In genomic region chr2:82698417-82698988, GRCm38 (mm10) we compare ENCODE assay signal across 11 mouse cellular contexts.
DNase-seq lines count a peak whose midpoint lies in the region; ATAC-seq and TF ChIP-seq lines count a peak whose summit lies in the region.
"Had no signal": no experiment of that assay in that cellular context is flagged by ENCODE, and none has a peak within 500 bp of the region (broad histone marks: within the 10 kb centered on the region; RNA-seq: fewer than 3 reads in every experiment).

No protein-coding gene starts in this region.

- 19% methylated on average over 8 of the region's 8 CpGs for WGBS in heart, embryonic 14.5 days
- 8% methylated on average over 8 of the region's 8 CpGs for WGBS in forebrain, embryonic 14.5 days
- WGBS in midbrain, embryonic 13.5 days, result 26% methylated on average over 8 of the region's 8 CpGs

- no peak overlapping the region for H3K27ac ChIP-seq in heart, embryonic 14.5 days (replicated peaks in 1 of 2; ENCODE audit: control insufficient read depth in 1 of 2, insufficient read depth in 1 of 2, low read depth in 2 of 2, low read length in 2 of 2)
- no peak overlapping the region for H3K27ac ChIP-seq in forebrain, embryonic 14.5 days (ENCODE audit: low read depth, low read length)
- no peak overlapping the region for H3K27ac ChIP-seq in midbrain, embryonic 13.5 days
- H3K27ac ChIP-seq: lung, embryonic 15.5 days; stomach, embryonic 15.5 days had no signal

- H3K36me3 ChIP-seq in heart, embryonic 14.5 days (ENCODE audit: control insufficient read depth, insufficient read depth, low read length), result no peaks in the 10 kb centered on the region
- no peaks in the 10 kb centered on the region for H3K36me3 ChIP-seq in forebrain, embryonic 14.5 days (ENCODE audit: control insufficient read depth, insufficient read depth, low read length)
- no peaks in the 10 kb centered on the region for H3K36me3 ChIP-seq in midbrain, embryonic 13.5 days
- H3K36me3 ChIP-seq: lung, embryonic 15.5 days; stomach, embryonic 15.5 days had no signal

- ATAC-seq in heart, embryonic 14.5 days (ENCODE audit: insufficient number of reproducible peaks, insufficient read depth, low FRiP score, low read depth), result no peak
- peak; percentile 44; the same call in 1 of the 2 replicates for ATAC-seq in forebrain, embryonic 14.5 days
- 0 out of 2 replicates have a peak, but pooled peaks have one; percentile 58 for ATAC-seq in midbrain, embryonic 13.5 days

- no peak for TF ChIP-seq POLR2A in brain, embryonic 14.5 days (IDR thresholded peaks at IDR 0.05; ENCODE audit: borderline replicate concordance, extremely low read depth, insufficient read depth, insufficient read length, poor library complexity, severe bottlenecking)

- DNase-seq in heart, postnatal 25 days (ENCODE audit: low spot score), result no peak
- peak; percentile 73 for DNase-seq in brain, embryonic 14.5 days (ENCODE audit: low read depth)
- DNase-seq in forebrain, embryonic 14.5 days (ENCODE audit: low spot score), result peak; percentile 54
- DNase-seq in kidney, postnatal 14 days, result no peak
- DNase-seq in urinary bladder, postnatal 10 days (ENCODE audit: low spot score), result no peak
- DNase-seq in spleen, postnatal 4 days (ENCODE audit: low spot score in 2 of 2), result no peak
- DNase-seq: cerebellum, postnatal 36 days had no signal

- H3K4me2 ChIP-seq in heart, embryonic 14.5 days (ENCODE audit: low read length), result peak overlapping the region; percentile 57
- peak overlapping the region; percentile 40 for H3K4me2 ChIP-seq in forebrain, embryonic 14.5 days (ENCODE audit: low read length)
- H3K4me2 ChIP-seq in midbrain, embryonic 13.5 days (replicated peaks), result peak overlapping the region; percentile 39
- H3K4me2 ChIP-seq: lung, embryonic 15.5 days; stomach, embryonic 15.5 days had no signal

- no peaks in the 10 kb centered on the region for H3K9me3 ChIP-seq in heart, embryonic 14.5 days (ENCODE audit: control insufficient read depth, low read length)
- H3K9me3 ChIP-seq in forebrain, embryonic 14.5 days (replicated peaks; ENCODE audit: control insufficient read depth, low read length), result no peaks in the 10 kb centered on the region
- no peaks in the 10 kb centered on the region for H3K9me3 ChIP-seq in midbrain, embryonic 13.5 days
- H3K9me3 ChIP-seq: lung, embryonic 15.5 days; stomach, embryonic 15.5 days had no signal

- H3K27me3 ChIP-seq in heart, embryonic 14.5 days (ENCODE audit: control insufficient read depth, insufficient read depth, low read length), result no peaks in the 10 kb centered on the region
- no peaks in the 10 kb centered on the region for H3K27me3 ChIP-seq in forebrain, embryonic 14.5 days (replicated peaks; ENCODE audit: control insufficient read depth, insufficient read depth, low read length)
- no peaks in the 10 kb centered on the region for H3K27me3 ChIP-seq in midbrain, embryonic 13.5 days
- H3K27me3 ChIP-seq: lung, embryonic 15.5 days; stomach, embryonic 15.5 days had no signal

- intact Hi-C loops in heart, postnatal 25 days (cut with DNase I), result no loop called here

- no peaks in the 10 kb centered on the region for H3K4me1 ChIP-seq in heart, embryonic 14.5 days (ENCODE audit: control insufficient read depth in 2 of 2, insufficient read depth in 2 of 2, low read length in 2 of 2)
- no peaks in the 10 kb centered on the region for H3K4me1 ChIP-seq in forebrain, embryonic 14.5 days (ENCODE audit: control insufficient read depth, insufficient read depth, low read length)
- no peaks in the 10 kb centered on the region for H3K4me1 ChIP-seq in midbrain, embryonic 13.5 days (replicated peaks)
- H3K4me1 ChIP-seq: lung, embryonic 15.5 days; stomach, embryonic 15.5 days had no signal

- no peak overlapping the region; a peak in 1 of 4 replicates for H3K4me3 ChIP-seq in heart, embryonic 14.5 days (ENCODE audit: control insufficient read depth in 1 of 2, insufficient read depth in 1 of 2, low read depth in 1 of 2, low read length in 2 of 2)
- no peak overlapping the region for H3K4me3 ChIP-seq in forebrain, embryonic 14.5 days (ENCODE audit: low read depth, low read length)
- H3K4me3 ChIP-seq in midbrain, embryonic 13.5 days (replicated peaks), result peak overlapping the region; percentile 11
- H3K4me3 ChIP-seq: lung, embryonic 15.5 days; stomach, embryonic 15.5 days had no signal

- H3K9ac ChIP-seq in heart, embryonic 14.5 days (ENCODE audit: low read length), result no peak overlapping the region
- peak overlapping the region; percentile 21; the same call in 1 of the 2 replicates for H3K9ac ChIP-seq in forebrain, embryonic 14.5 days (ENCODE audit: low read length)
- 0 out of 2 replicates have a peak overlapping the region, but pooled peaks have one; percentile 1 for H3K9ac ChIP-seq in midbrain, embryonic 13.5 days (replicated peaks)
- H3K9ac ChIP-seq: lung, embryonic 15.5 days; stomach, embryonic 15.5 days had no signal

- TF ChIP-seq CTCF in brain, embryonic 14.5 days (IDR thresholded peaks at IDR 0.05; ENCODE audit: borderline replicate concordance, extremely low read depth, insufficient read depth, insufficient read length), result peak; percentile 16; the same call in 1 of the 2 replicates

Comparison
In these comparisons a context has a peak if more than half of its experiments do, and no peak if none do; other contexts are left out.
1. DNase-seq: peak in brain, embryonic 14.5 days (single experiment) and forebrain, embryonic 14.5 days (single experiment); none in heart, postnatal 25 days (single experiment), kidney, postnatal 14 days (single experiment), urinary bladder, postnatal 10 days (single experiment) and spleen, postnatal 4 days (0 of 2).
2. Peak in every context shown above with its lines, with median percentiles within 50 percentile points of each other: H3K4me2 ChIP-seq.